Mouse (Mus musculus) myocyte (in vitro differentiated cells): ENCODE measurements around the gene Fhit. TPM values are rescaled to one million over a fixed set of nuclear protein-coding genes. Genes with fewer than 3 reads are reported as not detected.

Experiments used
- H3K27me3 ChIP-seq: one replicate; pipeline ENCODE4 v1.6.1; 2011; ENCODE audit not compliant: control insufficient read depth, insufficient read depth, insufficient read length
- H3K36me3 ChIP-seq: one replicate; pipeline ENCODE4 v1.6.1; 2011; ENCODE audit not compliant: control insufficient read depth, insufficient read depth
- H3K4me2 ChIP-seq: one replicate; pipeline ENCODE4 v1.6.1; 2011; ENCODE audit warnings: low read depth, control low read depth
- H3K4me3 ChIP-seq: one replicate; pipeline ENCODE4 v1.5.1; 2011; ENCODE audit warnings: mild to moderate bottlenecking, control low read depth, moderate library complexity
- H3K79me2 ChIP-seq: one replicate; pipeline ENCODE4 v1.6.1; 2011; ENCODE audit not compliant: control insufficient read depth, insufficient read depth
- H3ac ChIP-seq: one replicate; pipeline ENCODE4 v1.6.1; 2011; ENCODE audit not compliant: control insufficient read depth, insufficient read length
- CEBPB ChIP-seq: IDR thresholded peaks from 2 replicates; pipeline ENCODE4 v1.6.1; 2011; ENCODE audit warnings: mild to moderate bottlenecking, moderate library complexity; ENCODE audit not compliant: poor library complexity, insufficient read depth, severe bottlenecking
- E2F4 ChIP-seq: IDR thresholded peaks from one replicate; pipeline ENCODE4 v1.6.1; 2011; ENCODE audit warnings: mild to moderate bottlenecking, control low read depth, moderate library complexity; ENCODE audit not compliant: insufficient read depth
- MAX ChIP-seq: IDR thresholded peaks from one replicate; pipeline ENCODE4 v1.6.1; 2011; ENCODE audit warnings: low read depth, mild to moderate bottlenecking, control low read depth
- MYOD1 ChIP-seq, 3 experiments: IDR thresholded peaks; one replicate each; pipeline ENCODE4 v1.6.1; 2011; ENCODE audit warnings: control low read depth in 2 of 3, low read depth in 2 of 3, mild to moderate bottlenecking in 2 of 3, moderate library complexity in 1 of 3; ENCODE audit not compliant: insufficient read length in 2 of 3, control insufficient read depth in 1 of 3
- MYOG ChIP-seq, 3 experiments: IDR thresholded peaks; one replicate each; pipeline ENCODE4 v1.6.1; 2011; ENCODE audit warnings: control low read depth in 2 of 3, low read depth in 2 of 3, mild to moderate bottlenecking in 2 of 3; ENCODE audit not compliant: insufficient read length in 2 of 3, control insufficient read depth in 1 of 3, insufficient read depth in 1 of 3
- POLR2A ChIP-seq: IDR thresholded peaks from one replicate; pipeline ENCODE4 v1.6.1; 2011; ENCODE audit warnings: low read depth, mild to moderate bottlenecking, control low read depth, moderate library complexity; ENCODE audit not compliant: insufficient read length
- POLR2AphosphoS2 ChIP-seq: IDR thresholded peaks from one replicate; pipeline ENCODE4 v1.6.1; 2011; ENCODE audit warnings: low read depth, control low read depth; ENCODE audit not compliant: insufficient read length
- REST ChIP-seq: IDR thresholded peaks from one replicate; pipeline ENCODE4 v1.6.1; 2011; ENCODE audit warnings: mild to moderate bottlenecking, control low read depth, moderate library complexity; ENCODE audit not compliant: insufficient read depth, insufficient read length
- SRF ChIP-seq: IDR thresholded peaks from one replicate; pipeline ENCODE4 v1.6.1; 2011; ENCODE audit warnings: low read depth; ENCODE audit not compliant: control insufficient read depth, insufficient read length
- TCF12 ChIP-seq: IDR thresholded peaks from one replicate; pipeline ENCODE4 v1.6.1; 2011; ENCODE audit warnings: mild to moderate bottlenecking, control low read depth; ENCODE audit not compliant: poor library complexity, insufficient read depth, severe bottlenecking
- TCF3 ChIP-seq: IDR thresholded peaks from one replicate; pipeline ENCODE4 v1.6.1; 2011; ENCODE audit warnings: low read depth, control low read depth; ENCODE audit not compliant: insufficient read length
- USF1 ChIP-seq: IDR thresholded peaks from one replicate; pipeline ENCODE4 v1.6.1; 2011; ENCODE audit warnings: low read depth, mild to moderate bottlenecking, control low read depth, moderate library complexity
- polyA plus RNA-seq: library from polyadenylated mRNA; unstranded; fragments of >200 nt; fragmentation: generic; extraction: Trizol; gene quantifications from one replicate; pipeline ENCODE4 v1.2.1, GENCODE M21; 2012; ENCODE audit warnings: missing spikeins

Fhit gene
- polyA plus RNA-seq, 1 experiment: not detected

DNA sequence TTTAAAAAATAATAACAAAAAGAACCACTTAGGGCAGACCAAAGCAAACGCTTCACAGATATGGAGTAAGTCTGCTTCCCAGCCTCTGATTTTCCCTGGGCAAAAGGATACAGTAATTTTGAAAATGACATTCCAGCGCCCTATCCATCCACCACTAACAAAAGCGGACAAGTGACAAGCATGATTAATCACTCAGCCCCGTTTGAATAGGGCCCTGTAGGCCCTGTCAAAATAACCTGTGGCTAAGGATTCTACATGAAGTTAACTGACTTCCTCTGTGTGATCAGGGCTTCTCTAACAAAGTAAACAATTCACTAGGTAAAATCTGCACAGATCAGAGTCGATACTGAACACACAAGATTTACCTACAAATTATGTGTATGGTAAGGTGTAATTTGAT is 1012.0 kb downstream of the Fhit start:
- Histone ChIP-seq H3K79me2 (no peaks in the 10 kb centered on the region), H3K27me3 (no peaks in the 10 kb centered on the region), H3ac (no peak overlapping the region), H3K36me3 (no peaks in the 10 kb centered on the region), H3K4me3 (no peak overlapping the region), H3K4me2 (no peak overlapping the region)
- TF ChIP-seq CEBPB (no peak), POLR2AphosphoS2 (no peak), MAX (no peak), SRF (no peak), MYOD1 (IDR thresholded peaks at IDR 0.05; ENCODE audit: control insufficient read depth in 1 of 3, insufficient read length in 2 of 3, low read depth in 2 of 3) (no peak), USF1 (no peak), REST (no peak), TCF12 (no peak), TCF3 (no peak), E2F4 (no peak), MYOG (IDR thresholded peaks at IDR 0.05; ENCODE audit: control insufficient read depth in 1 of 3, insufficient read depth in 1 of 3, insufficient read length in 2 of 3, low read depth in 2 of 3) (no peak), POLR2A (no peak)

DNA sequence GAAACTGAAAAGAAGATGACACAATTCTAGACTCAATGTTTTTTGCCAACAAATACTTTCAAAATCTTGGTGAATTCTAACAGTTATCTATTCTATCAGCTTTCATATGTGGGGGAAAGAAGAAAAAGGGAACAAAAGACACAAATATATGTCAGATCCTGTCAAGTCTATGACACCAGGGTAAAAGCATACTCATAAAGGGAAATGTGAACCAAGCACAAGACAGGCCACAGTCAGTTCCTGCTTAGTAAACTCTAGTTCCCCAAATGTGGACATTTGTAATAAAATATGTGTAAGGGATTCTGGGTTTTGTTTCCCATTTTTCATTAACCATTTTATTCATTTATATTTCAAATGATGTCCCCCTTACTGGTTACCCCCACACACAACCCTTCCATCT is 1022.5 kb downstream of the Fhit start:
- TF ChIP-seq E2F4: no peak
- no peak for TF ChIP-seq TCF3
- no peak for TF ChIP-seq MYOD1 (IDR thresholded peaks at IDR 0.05; ENCODE audit: control insufficient read depth in 1 of 3, insufficient read length in 2 of 3, low read depth in 2 of 3)
- TF ChIP-seq MYOG (IDR thresholded peaks at IDR 0.05; ENCODE audit: control insufficient read depth in 1 of 3, insufficient read depth in 1 of 3, insufficient read length in 2 of 3, low read depth in 2 of 3): no peak
- TF ChIP-seq USF1: no peak
- TF ChIP-seq MAX: no peak
- TF ChIP-seq REST: no peak
- no peak for TF ChIP-seq POLR2A
- no peak for TF ChIP-seq CEBPB
- TF ChIP-seq SRF: no peak
- TF ChIP-seq POLR2AphosphoS2: no peak
- no peak for TF ChIP-seq TCF12
- Histone ChIP-seq H3K4me3 (no peak overlapping the region), H3K27me3 (no peaks in the 10 kb centered on the region), H3K36me3 (no peaks in the 10 kb centered on the region), H3K4me2 (no peak overlapping the region), H3ac (no peak overlapping the region), H3K79me2 (no peaks in the 10 kb centered on the region)

DNA sequence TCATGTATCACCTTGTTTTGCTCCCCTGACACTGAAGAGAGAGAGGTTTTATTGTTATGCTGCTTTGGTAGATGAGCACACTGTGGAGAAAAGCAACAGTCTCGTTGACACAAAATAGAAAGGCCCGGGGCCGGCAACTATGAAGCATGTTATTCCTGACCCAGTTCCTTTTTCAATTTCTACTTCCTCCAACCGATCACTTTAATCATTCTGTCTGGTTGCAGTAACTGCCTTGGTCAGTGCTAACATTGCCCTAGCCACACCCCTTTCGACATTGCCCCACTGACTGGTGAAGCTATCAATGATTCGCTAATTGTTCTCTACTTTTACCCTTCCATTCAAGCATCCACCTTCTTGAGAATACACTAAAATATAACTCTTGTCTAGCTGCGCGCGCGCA is 1028.0 kb downstream of the Fhit start:
- TF ChIP-seq USF1: no peak
- TF ChIP-seq SRF: no peak
- TF ChIP-seq REST: no peak
- no peak for TF ChIP-seq MAX
- TF ChIP-seq E2F4: no peak
- TF ChIP-seq MYOG (IDR thresholded peaks at IDR 0.05; ENCODE audit: control insufficient read depth in 1 of 3, insufficient read depth in 1 of 3, insufficient read length in 2 of 3, low read depth in 2 of 3): no peak
- no peak for TF ChIP-seq POLR2A
- TF ChIP-seq MYOD1 (IDR thresholded peaks at IDR 0.05; ENCODE audit: control insufficient read depth in 1 of 3, insufficient read length in 2 of 3, low read depth in 2 of 3): no peak
- no peak for TF ChIP-seq POLR2AphosphoS2
- TF ChIP-seq TCF12: no peak
- no peak for TF ChIP-seq CEBPB
- no peak for TF ChIP-seq TCF3
- H3K4me3 ChIP-seq: no peak overlapping the region
- H3K36me3 ChIP-seq: no peaks in the 10 kb centered on the region
- no peak overlapping the region for H3ac ChIP-seq
- H3K4me2 ChIP-seq: no peak overlapping the region
- H3K27me3 ChIP-seq: no peaks in the 10 kb centered on the region
- H3K79me2 ChIP-seq: no peaks in the 10 kb centered on the region

DNA sequence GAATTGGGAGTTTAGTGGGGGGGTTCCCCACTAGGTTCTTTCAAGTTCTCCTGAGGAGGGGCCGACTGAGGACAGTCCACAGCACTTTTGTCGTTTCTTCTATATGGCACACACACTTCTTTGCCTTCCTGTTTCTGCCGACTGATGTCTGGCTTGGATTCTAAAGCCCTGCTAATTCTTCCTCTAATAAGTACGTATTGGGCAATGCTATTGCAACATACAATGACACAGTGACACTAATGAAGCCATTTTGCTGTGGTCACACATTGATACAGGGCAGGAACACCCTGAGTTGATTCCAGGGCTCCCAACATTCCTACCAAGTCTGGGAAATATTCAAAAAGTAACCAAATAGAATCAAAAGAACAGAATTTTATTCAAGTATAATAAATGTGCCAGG is 1032.2 kb downstream of the Fhit start:
- no peaks in the 10 kb centered on the region for H3K27me3 ChIP-seq

More for the DNA sequence above, 1032.2 kb downstream of the Fhit start:
- TF ChIP-seq E2F4: no peak
- TF ChIP-seq SRF: no peak
- TF ChIP-seq CEBPB: no peak
- no peak for TF ChIP-seq MYOD1 (IDR thresholded peaks at IDR 0.05; ENCODE audit: control insufficient read depth in 1 of 3, insufficient read length in 2 of 3, low read depth in 2 of 3)
- TF ChIP-seq TCF12: no peak
- no peak for TF ChIP-seq USF1
- no peak for TF ChIP-seq REST
- TF ChIP-seq MAX: no peak
- TF ChIP-seq POLR2AphosphoS2: no peak
- TF ChIP-seq TCF3: no peak
- TF ChIP-seq MYOG (IDR thresholded peaks at IDR 0.05; ENCODE audit: control insufficient read depth in 1 of 3, insufficient read depth in 1 of 3, insufficient read length in 2 of 3, low read depth in 2 of 3): no peak
- no peak overlapping the region for H3K4me3 ChIP-seq
- no peak overlapping the region for H3K4me2 ChIP-seq
- H3K36me3 ChIP-seq: no peaks in the 10 kb centered on the region
- no peaks in the 10 kb centered on the region for H3K79me2 ChIP-seq
- no peak overlapping the region for H3ac ChIP-seq
